Mouse (Mus musculus) liver, adult 2 months (tissue): ENCODE measurements around the gene Susd1. TPM values are rescaled to one million over a fixed set of nuclear protein-coding genes. Genes with fewer than 3 reads are reported as not detected.
"Not testable (repeated sequence)": the region's sequence is repeated elsewhere in the genome, so short reads cannot be mapped to it uniquely, and the experiment has no call there.

Source experiments
- DNase-seq: peaks from one replicate; pipeline ENCODE4 v3.0.0-alpha.2; 2011; ENCODE audit warnings: low read depth, low spot score; ENCODE audit errors: extremely low read depth
- H3K27ac ChIP-seq: fragments of 200-500 bp; replicated peaks from 2 replicates; pipeline ENCODE4 v1.5.1; 2012; ENCODE audit warnings: low read depth, mild to moderate bottlenecking, control low read depth, inconsistent platforms, low read length; ENCODE audit not compliant: insufficient read depth
- H3K27me3 ChIP-seq: fragments of 200-500 bp; 2 replicates; pipeline ENCODE4 v1.6.1; 2012; ENCODE audit warnings: mild to moderate bottlenecking, moderate library complexity, low read length, inconsistent platforms; ENCODE audit not compliant: control insufficient read depth, insufficient read depth
- H3K36me3 ChIP-seq: fragments of 200-500 bp; 2 replicates; pipeline ENCODE4 v1.6.1; 2012; ENCODE audit warnings: low read length, inconsistent platforms; ENCODE audit not compliant: control insufficient read depth, insufficient read depth
- H3K4me1 ChIP-seq: fragments of 200-500 bp; 2 replicates; pipeline ENCODE4 v1.6.1; 2011; ENCODE audit warnings: low read length; ENCODE audit not compliant: control insufficient read depth, insufficient read depth
- H3K4me3 ChIP-seq: fragments of 200-500 bp; 2 replicates; pipeline ENCODE4 v1.5.1; 2011; ENCODE audit warnings: low read depth, mild to moderate bottlenecking, control low read depth, low read length, moderate library complexity; ENCODE audit not compliant: insufficient read depth
- H3K79me2 ChIP-seq: fragments of 200-500 bp; 2 replicates; pipeline ENCODE4 v1.6.1; 2012; ENCODE audit warnings: inconsistent platforms, mild to moderate bottlenecking, low read length, moderate library complexity; ENCODE audit not compliant: control insufficient read depth, insufficient read depth
- H3K9ac ChIP-seq: fragments of 200-500 bp; 2 replicates; pipeline ENCODE4 v1.6.1; 2012; ENCODE audit warnings: low read depth, mild to moderate bottlenecking, control low read depth, inconsistent platforms, low read length
- CTCF ChIP-seq: fragments of 200-500 bp; IDR thresholded peaks from 2 replicates; pipeline ENCODE4 v1.5.1; 2011; ENCODE audit warnings: low read depth, low read length, control low read depth
- POLR2A ChIP-seq: fragments of 200-500 bp; IDR thresholded peaks from 2 replicates; pipeline ENCODE4 v1.6.1; 2011; ENCODE audit warnings: low read length, control low read depth; ENCODE audit not compliant: insufficient read depth; ENCODE audit errors: extremely low read depth
- WGBS: fragments of 180-500 bp; shearing (Covaris S2); methylation state at CpG from one replicate; pipeline ENCODE4 v1.1.7; 2018; 5-methylcytosine and 5-hydroxymethylcytosine counted together
- polyA plus RNA-seq: library from polyadenylated mRNA; depleted of rRNA; stranded (reverse); fragments of >200 nt; gene quantifications from 2 replicates; pipeline ENCODE4 v1.2.3, GENCODE M21; 2012
- total RNA-seq: library from RNA; depleted of rRNA; stranded (reverse); fragments of >200 nt; gene quantifications from 2 replicates; pipeline ENCODE4 v1.2.3, GENCODE M21; 2014

The Susd1 gene
- total and polyA plus RNA-seq, 2 experiments, result 5.5 to 9.7 TPM

- no peak for DNase-seq
- WGBS, result 80% methylated on average over 2 of the region's 2 CpGs
- H3K36me3 ChIP-seq, result no peaks in the 10 kb centered on the region
- H3K4me3 ChIP-seq, result no peak overlapping the region
- no peak for TF ChIP-seq POLR2A
- TF ChIP-seq CTCF, result no peak
- 0 out of 2 replicates have a peak, but pooled peaks cover 2% of the 10 kb centered on the region for H3K4me1 ChIP-seq
- H3K79me2 ChIP-seq, result no peaks in the 10 kb centered on the region
- no peaks in the 10 kb centered on the region for H3K27me3 ChIP-seq
- H3K27ac ChIP-seq, result no peak overlapping the region
- no peak overlapping the region for H3K9ac ChIP-seq
Observed at GRCm38 (mm10) chr4:59287103-59287502, 151.3 kb downstream of the Susd1 start.

GRCm38 (mm10) chr4:59286351-59286750 lies 152.1 kb downstream of the Susd1 start:
- H3K4me3 ChIP-seq, H3K36me3 ChIP-seq, H3K4me1 ChIP-seq, H3K27ac ChIP-seq, H3K79me2 ChIP-seq, DNase-seq, H3K9ac ChIP-seq, H3K27me3 ChIP-seq: not testable (repeated sequence)
- WGBS, result 77% methylated on average over 6 of the region's 6 CpGs

- no peak overlapping the region; the same call in 1 of the 2 replicates for H3K27ac ChIP-seq
- 50% methylated on average over 8 of the region's 8 CpGs for WGBS
Observed at GRCm38 (mm10) chr4:59282699-59283487, 155.5 kb downstream of the Susd1 start.

GRCm38 (mm10) chr4:59282137-59282536 lies 156.3 kb downstream of the Susd1 start:
- Histone ChIP-seq H3K4me3 (no peak overlapping the region), H3K27me3 (no peaks in the 10 kb centered on the region), H3K27ac (no peak overlapping the region), H3K9ac (no peak overlapping the region), H3K79me2 (no peaks in the 10 kb centered on the region), H3K36me3 (no peaks in the 10 kb centered on the region), H3K4me1 (0 out of 2 replicates have a peak, but pooled peaks cover 2% of the 10 kb centered on the region)
- TF ChIP-seq CTCF (no peak), POLR2A (no peak)
- WGBS, result 74% methylated on average over 7 of the region's 7 CpGs
- no peak for DNase-seq

More at GRCm38 (mm10) chr4:59282699-59283487, 155.5 kb downstream of the Susd1 start:
- Histone ChIP-seq H3K4me3 (no peak overlapping the region), H3K9ac (no peak overlapping the region), H3K4me1 (0 out of 2 replicates have a peak, but pooled peaks cover 2% of the 10 kb centered on the region), H3K27me3 (no peaks in the 10 kb centered on the region), H3K79me2 (no peaks in the 10 kb centered on the region), H3K36me3 (no peaks in the 10 kb centered on the region)
- no peak for TF ChIP-seq POLR2A
- TF ChIP-seq CTCF, result no peak
- no peak for DNase-seq

- H3K27ac ChIP-seq, result no peak overlapping the region; the same call in 1 of the 2 replicates
- 72% methylated on average over 5 of the region's 5 CpGs for WGBS
- no peak for DNase-seq
Observed at GRCm38 (mm10) chr4:59280876-59281275, 157.6 kb downstream of the Susd1 start.

GRCm38 (mm10) chr4:59279111-59279510 lies 159.3 kb downstream of the Susd1 start:
- H3K27me3 ChIP-seq, result no peaks in the 10 kb centered on the region
- no peak for DNase-seq
- H3K4me1 ChIP-seq, result 0 out of 2 replicates have a peak, but pooled peaks cover 2% of the 10 kb centered on the region
- TF ChIP-seq POLR2A, result no peak
- no peak for TF ChIP-seq CTCF
- H3K4me3 ChIP-seq, result no peak overlapping the region
- no peaks in the 10 kb centered on the region for H3K36me3 ChIP-seq
- no peaks in the 10 kb centered on the region for H3K79me2 ChIP-seq
- WGBS, result 78% methylated on average over 5 of the region's 5 CpGs
- H3K27ac ChIP-seq, result no peak overlapping the region
- H3K9ac ChIP-seq, result no peak overlapping the region

More at GRCm38 (mm10) chr4:59280876-59281275, 157.6 kb downstream of the Susd1 start:
- Histone ChIP-seq H3K36me3 (no peaks in the 10 kb centered on the region), H3K27me3 (no peaks in the 10 kb centered on the region), H3K4me3 (no peak overlapping the region), H3K79me2 (no peaks in the 10 kb centered on the region), H3K4me1 (0 out of 2 replicates have a peak, but pooled peaks cover 2% of the 10 kb centered on the region), H3K9ac (no peak overlapping the region)
- TF ChIP-seq CTCF, result no peak
- TF ChIP-seq POLR2A, result no peak
